Mouse (Mus musculus): ENCODE data around the gene Syna. TPM values are rescaled to one million over a fixed set of nuclear protein-coding genes. Genes with fewer than 3 reads are reported as not detected.

Gene Syna
- polyA plus RNA-seq, 1 experiment from 2014 or later: 0.15 TPM

DNA sequence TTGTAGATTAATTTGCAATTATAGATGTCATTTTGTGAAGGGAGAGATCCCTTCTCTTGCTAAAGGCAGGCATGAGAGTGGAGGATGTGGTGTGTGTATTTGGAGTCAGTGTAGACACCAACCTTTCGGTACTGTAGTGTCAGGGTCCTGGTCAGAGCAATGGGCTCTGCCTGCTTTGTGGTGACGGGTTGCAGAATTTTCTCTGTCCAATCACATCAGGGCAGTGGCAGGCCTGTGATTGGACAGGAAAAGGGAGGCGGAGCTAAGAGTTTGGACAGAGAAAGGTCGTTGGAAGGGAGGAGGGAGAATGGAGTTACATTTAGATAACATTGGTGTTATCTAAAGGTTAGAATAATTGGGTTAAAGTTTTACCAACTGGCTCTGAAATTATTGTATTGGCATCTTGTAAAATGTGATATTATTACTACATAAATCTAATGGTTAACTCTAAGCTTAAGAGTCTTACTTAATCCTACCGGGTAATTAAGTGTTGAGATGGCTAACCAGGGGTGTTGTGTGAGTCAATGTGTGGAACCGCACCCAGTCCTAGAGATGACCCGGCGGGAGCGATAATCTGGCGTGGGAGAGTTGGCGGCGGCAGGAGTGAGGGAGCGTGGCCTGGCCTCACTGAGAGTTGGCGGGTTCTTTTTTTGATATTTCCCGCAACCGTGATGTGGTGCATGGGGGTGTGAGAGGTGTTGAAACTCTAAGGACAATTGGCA, 640 bp upstream of the Syna start:
- WGBS: 82% methylated on average over 16 of the region's 16 CpGs
- H3K4me1 ChIP-seq: peaks cover 5% of the 10 kb centered on the region

DNA sequence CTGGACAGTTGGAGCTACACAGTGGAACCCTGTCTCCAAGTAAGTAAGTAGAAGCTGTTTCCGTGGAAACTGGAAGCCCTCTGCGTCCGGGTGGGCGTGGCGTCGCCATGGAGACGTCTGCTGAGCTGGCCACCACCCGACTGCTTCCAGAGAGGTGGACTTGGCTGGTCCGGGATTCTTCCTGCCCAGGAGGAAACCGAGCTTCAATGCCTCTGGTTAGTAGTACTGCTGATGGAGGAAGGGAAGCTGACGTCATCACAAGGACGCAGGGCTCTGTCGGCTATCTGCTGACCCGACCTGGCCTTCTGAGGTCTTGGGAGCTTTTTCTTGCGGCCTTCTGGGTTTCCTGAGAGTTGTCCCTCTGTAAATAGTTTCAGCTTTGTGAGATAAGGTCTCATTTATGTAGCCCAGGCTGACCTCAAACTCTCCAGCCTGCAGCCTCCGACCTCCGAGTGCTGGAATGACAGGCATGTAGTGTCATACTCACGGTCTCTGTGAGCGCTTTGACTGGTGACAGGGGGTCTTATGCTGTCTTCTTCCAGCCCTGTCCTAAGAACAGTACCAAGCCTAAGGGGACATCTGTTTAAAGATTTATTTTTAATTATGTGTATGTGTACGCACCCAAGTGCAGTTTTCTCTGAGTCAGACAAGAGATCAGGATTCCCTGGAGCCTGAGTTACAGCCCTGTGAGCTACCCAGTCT, 4.4 kb downstream of the Syna start:
- peak overlapping the region; percentile 47 for H3K4me2 ChIP-seq (replicated peaks)
- H3K4me3 ChIP-seq: no peak overlapping the region
- H3K36me3 ChIP-seq: no peaks in the 10 kb centered on the region
- no peaks in the 10 kb centered on the region for H3K9me3 ChIP-seq
- no peaks in the 10 kb centered on the region for H3K27me3 ChIP-seq (replicated peaks)
- H3K4me1 ChIP-seq: peaks cover 26% of the 10 kb centered on the region
- WGBS: 16% methylated on average over 20 of the region's 20 CpGs
- H3K27ac ChIP-seq: no peak overlapping the region
- H3K9ac ChIP-seq: no peak overlapping the region
- ATAC-seq (ENCODE audit: low FRiP score, low read depth): no peak

More for the DNA sequence above, 640 bp upstream of the Syna start:
- no peak overlapping the region for H3K4me3 ChIP-seq
- H3K4me2 ChIP-seq (replicated peaks): no peak overlapping the region
- H3K36me3 ChIP-seq: no peaks in the 10 kb centered on the region
- no peak for ATAC-seq (ENCODE audit: low FRiP score, low read depth)
- H3K9ac ChIP-seq: no peak overlapping the region
- H3K9me3 ChIP-seq: no peaks in the 10 kb centered on the region
- H3K27me3 ChIP-seq (replicated peaks): no peaks in the 10 kb centered on the region
- H3K27ac ChIP-seq: no peak overlapping the region

DNA sequence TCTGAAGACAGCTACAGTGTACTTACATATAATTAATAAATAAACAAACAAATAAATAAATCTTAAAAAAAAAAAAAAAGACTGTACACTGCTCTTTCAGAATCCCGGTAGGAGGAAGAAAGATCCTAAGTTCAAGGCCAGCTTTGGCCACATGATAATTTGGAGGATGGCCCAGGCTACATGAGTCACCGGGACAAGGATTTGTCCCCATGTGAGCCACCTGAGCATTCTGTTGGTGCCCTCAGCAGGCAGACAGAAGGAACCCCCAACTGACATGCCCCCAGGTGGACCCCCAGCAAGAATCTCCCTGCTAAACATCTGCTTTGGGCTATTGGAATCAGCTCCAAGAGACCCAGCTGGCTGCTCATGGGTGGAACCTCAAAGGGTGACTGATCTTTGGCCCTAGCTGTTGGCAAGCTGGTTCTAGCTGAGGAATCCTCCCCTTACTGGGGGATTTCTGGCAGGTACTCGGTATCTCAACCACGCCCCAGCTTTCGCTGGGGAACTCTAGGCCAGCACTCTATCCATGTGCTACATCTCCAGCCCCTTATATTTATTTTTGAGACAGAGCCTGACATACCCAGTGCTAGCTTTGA, 5.9 kb downstream of the Syna start:
- WGBS: 89% methylated on average over 5 of the region's 5 CpGs
- H3K9ac ChIP-seq: no peak overlapping the region
- H3K9me3 ChIP-seq: no peaks in the 10 kb centered on the region
- H3K27ac ChIP-seq: no peak overlapping the region
- no peaks in the 10 kb centered on the region for H3K27me3 ChIP-seq (replicated peaks)
- ATAC-seq (ENCODE audit: low FRiP score, low read depth): no peak
- peaks cover 37% of the 10 kb centered on the region for H3K4me1 ChIP-seq
- no peak overlapping the region for H3K4me2 ChIP-seq (replicated peaks)
- H3K4me3 ChIP-seq: no peak overlapping the region
- H3K36me3 ChIP-seq: no peaks in the 10 kb centered on the region

DNA sequence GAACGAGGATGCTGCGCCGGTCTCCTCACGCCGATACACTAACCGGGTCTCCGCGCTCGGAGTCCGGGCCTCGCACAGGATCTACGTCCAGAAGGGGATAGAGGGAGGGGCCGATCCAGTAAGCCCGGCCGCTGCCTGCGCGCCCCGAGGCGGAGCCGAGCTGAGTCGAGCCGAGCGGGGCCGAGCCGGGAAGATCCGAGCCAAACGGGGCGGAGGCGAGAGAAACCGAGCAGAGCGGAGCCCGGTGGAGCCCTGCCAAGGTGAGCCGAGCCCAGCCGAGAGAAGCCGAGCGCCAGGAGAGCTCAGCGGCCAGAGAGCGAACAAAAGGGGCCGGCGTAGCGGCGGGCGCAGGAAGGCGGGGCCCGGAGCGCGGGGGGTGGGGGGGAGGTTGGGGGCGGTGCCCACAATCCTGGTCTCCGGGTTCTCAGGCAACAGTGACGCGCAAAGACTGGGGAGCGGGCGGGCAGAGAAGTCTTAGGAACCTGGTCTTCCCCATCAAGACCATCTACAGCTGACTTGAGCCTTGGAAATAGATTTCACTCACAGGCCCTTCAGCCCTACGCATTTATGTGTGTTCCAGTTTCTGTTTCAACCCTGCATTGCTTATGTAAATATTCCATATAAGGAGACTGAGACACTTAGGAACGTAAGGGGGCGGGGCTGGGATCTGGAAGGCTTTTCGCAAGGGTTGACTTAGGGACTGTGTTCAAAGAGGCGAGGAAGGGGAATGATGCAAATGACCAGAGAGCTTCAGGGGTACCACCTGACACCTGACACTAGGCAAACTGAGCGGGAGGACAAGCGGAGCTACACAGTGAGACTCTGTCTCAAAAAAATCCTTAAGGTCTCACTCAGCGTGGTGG, 7.6 kb downstream of the Syna start, which contains the start of gene Clip2:
Gene Clip2 (minus strand): TSS at position 325 of the 863 bp plus-strand sequence.
- 1% methylated on average over 61 of the region's 61 CpGs for WGBS
- Histone ChIP-seq H3K4me2 (replicated peaks) (peak within 1 kb of the TSS; percentile 87), H3K27me3 (replicated peaks) (no peaks in the 10 kb centered on the region), H3K27ac (peak within 1 kb of the TSS; percentile 96), H3K4me3 (peak within 1 kb of the TSS; percentile 89), H3K9me3 (no peaks in the 10 kb centered on the region), H3K4me1 (peaks cover 49% of the 10 kb centered on the region), H3K9ac (peak within 1 kb of the TSS; percentile 88), H3K36me3 (no peaks in the 10 kb centered on the region)
- peak; percentile 92 for ATAC-seq (ENCODE audit: low FRiP score, low read depth)

DNA sequence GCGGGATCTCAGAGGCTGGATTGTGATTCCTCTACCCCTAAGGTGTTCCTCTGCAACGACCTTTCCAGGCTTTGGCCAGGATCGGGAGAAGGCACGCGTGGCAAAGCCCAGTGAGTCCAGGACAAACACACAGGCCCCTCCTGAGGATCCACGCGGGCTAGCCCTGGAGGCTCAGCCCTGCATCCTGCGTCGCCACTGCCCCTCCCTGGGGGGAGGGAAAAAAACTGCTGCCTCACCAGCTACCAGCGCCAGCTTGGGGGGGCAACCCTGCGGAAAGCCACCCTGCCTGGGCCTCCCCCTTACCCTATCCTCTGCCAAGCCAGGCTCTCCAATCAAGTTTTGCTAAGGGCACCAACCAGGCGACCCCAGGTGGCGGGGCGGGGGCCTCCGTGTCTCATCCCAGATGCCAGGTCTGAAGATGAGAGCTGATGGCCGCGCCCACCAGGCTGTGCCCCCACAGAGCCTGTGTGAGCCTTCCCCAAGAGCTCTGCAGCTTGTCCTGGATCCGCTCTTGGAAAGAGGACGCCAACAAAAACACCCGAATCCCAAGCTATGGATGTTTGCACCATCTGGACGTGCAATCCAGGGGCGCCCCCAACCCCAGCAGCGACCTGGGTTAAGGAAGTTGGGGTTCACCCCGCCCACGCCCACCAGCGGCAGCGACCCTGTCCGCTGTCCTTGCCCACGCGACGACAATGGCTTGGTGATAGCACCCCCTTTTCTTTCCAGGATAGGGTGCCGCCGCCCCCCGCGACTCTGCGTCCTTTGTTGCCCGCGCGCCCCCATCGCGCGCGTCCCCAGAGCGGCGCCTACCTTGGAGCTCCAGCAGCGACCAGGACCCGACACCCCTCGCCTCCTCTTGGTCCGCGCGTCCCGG, 8.5 kb downstream of the Syna start:
- H3K9ac ChIP-seq: peak overlapping the region; percentile 88
- H3K9me3 ChIP-seq: no peaks in the 10 kb centered on the region
- no peaks in the 10 kb centered on the region for H3K36me3 ChIP-seq
- H3K4me1 ChIP-seq: peaks cover 51% of the 10 kb centered on the region
- no peaks in the 10 kb centered on the region for H3K27me3 ChIP-seq (replicated peaks)
- H3K4me3 ChIP-seq: peak overlapping the region; percentile 89
- peak overlapping the region; percentile 87 for H3K4me2 ChIP-seq (replicated peaks)
- H3K27ac ChIP-seq: peak overlapping the region; percentile 96
- 1% methylated on average over 52 of the region's 52 CpGs for WGBS
- peak; percentile 34 for ATAC-seq (ENCODE audit: low FRiP score, low read depth)

DNA sequence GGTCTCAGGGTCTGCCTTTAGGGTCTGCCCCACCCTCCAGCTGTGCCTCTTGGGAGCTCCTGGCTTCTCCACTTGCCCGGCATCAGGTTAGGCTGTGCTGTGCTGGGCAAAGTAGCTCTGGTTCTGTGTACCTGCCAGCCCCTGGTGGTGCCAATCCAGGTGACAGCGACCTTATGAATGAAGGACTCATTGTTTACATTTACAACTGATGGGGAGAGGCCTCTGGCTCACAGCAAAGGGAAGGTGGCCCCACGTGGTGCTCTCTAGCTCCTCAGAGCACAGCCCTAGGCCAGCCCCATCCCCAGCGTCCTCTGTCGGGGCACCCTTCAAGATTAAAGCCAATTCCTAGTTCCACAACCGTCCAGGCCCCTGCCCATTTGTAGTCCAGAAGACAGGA, 9.1 kb downstream of the Syna start:
- Histone ChIP-seq H3K4me2 (replicated peaks) (peak overlapping the region; percentile 87), H3K27me3 (replicated peaks) (no peaks in the 10 kb centered on the region), H3K4me3 (peak overlapping the region; percentile 89), H3K27ac (no peak overlapping the region), H3K9ac (peak overlapping the region; percentile 88), H3K36me3 (no peaks in the 10 kb centered on the region), H3K4me1 (peaks cover 49% of the 10 kb centered on the region), H3K9me3 (no peaks in the 10 kb centered on the region)
- WGBS: 13% methylated on average over 6 of the region's 6 CpGs
- no peak for ATAC-seq (ENCODE audit: low FRiP score, low read depth)

DNA sequence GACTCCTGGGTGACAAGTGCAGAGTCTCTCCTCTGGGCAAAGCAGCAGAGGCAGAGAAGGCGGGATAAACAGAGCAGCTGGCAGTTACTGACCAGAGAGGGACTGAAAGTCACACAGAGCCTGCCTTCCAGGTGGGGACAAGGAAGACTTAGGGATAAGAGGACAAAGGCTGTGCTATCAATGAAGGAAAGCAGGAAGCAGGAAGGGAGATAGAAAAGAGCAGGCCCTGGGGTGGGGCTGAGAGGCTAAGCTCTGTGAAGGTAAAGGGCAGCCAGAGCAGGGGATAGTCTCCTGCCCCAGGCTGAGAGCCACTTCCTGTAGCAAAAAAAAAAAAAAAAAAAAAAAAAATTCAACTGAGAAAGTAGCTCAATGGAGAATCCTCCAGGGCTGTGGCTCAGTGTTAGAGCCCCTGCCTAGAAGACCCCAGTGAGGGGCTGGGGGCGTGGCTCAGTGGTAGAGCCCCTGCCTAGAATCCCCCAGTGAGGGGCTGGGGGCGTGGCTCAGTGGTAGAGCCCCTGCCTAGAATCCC, 10.3 kb downstream of the Syna start:
- Histone ChIP-seq H3K36me3 (no peaks in the 10 kb centered on the region), H3K4me2 (replicated peaks) (peak overlapping the region; percentile 87), H3K27ac (no peak overlapping the region), H3K4me3 (no peak overlapping the region), H3K9me3 (no peaks in the 10 kb centered on the region), H3K4me1 (peaks cover 38% of the 10 kb centered on the region), H3K9ac (no peak overlapping the region), H3K27me3 (replicated peaks) (no peaks in the 10 kb centered on the region)
- WGBS: 98% methylated on average over 3 of the region's 3 CpGs
- no peak for ATAC-seq (ENCODE audit: low FRiP score, low read depth)

DNA sequence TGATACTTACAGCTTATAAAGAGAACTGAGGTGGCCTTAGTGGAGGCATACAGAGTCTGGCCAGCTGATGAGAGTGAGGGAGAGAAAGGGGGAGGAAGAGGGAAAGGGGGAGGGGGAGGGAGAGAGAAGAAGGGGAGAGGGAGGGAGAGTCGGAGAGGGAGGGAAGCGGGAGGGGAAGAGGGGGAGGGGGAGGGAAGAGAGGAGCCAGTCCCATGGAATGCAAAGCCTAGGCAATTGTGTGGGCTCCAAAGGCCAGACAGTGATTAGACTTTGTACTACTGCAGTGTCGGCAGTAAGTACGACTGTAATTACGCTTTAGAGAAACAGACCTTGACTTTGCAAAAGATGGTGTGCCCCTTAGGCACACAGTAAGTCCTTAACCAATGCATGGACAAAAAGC, 11.7 kb downstream of the Syna start:
- Histone ChIP-seq H3K4me1 (peaks cover 38% of the 10 kb centered on the region), H3K9ac (no peak overlapping the region), H3K4me3 (no peak overlapping the region), H3K36me3 (peaks cover 4% of the 10 kb centered on the region; the same call in 1 of the 2 replicates), H3K27ac (no peak overlapping the region), H3K4me2 (replicated peaks) (peak overlapping the region; percentile 30; the same call in 1 of the 2 replicates), H3K9me3 (no peaks in the 10 kb centered on the region), H3K27me3 (replicated peaks) (no peaks in the 10 kb centered on the region)
- no peak for ATAC-seq (ENCODE audit: low FRiP score, low read depth)
- WGBS: 63% methylated on average over 5 of the region's 5 CpGs

DNA sequence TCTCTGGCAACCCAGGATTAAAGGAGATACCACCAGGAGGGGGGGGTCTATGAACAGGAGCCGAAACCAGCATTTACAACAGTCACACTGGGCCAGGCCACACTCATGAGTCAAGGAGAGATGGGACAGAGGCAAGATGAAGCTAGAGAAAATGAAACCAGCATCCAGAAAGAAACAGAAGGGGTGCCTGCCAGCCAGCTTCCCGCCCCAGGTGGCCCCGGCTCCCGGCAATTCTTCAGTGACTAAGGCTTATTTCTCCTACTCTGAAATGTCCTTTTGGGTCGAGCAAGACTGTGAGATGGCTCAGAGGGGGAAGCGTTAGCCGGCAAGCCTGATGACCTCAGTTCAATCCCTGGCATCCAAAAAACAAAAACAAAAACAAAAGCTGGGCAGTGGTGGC, 13.2 kb downstream of the Syna start:
- no peak overlapping the region for H3K9ac ChIP-seq
- ATAC-seq (ENCODE audit: low FRiP score, low read depth): no peak
- H3K27me3 ChIP-seq (replicated peaks): no peaks in the 10 kb centered on the region
- peaks cover 37% of the 10 kb centered on the region for H3K4me1 ChIP-seq
- H3K4me2 ChIP-seq (replicated peaks): no peak overlapping the region
- no peak overlapping the region for H3K4me3 ChIP-seq
- H3K27ac ChIP-seq: no peak overlapping the region
- peaks cover 4% of the 10 kb centered on the region; the same call in 1 of the 2 replicates for H3K36me3 ChIP-seq
- 87% methylated on average over 7 of the region's 7 CpGs for WGBS
- H3K9me3 ChIP-seq: no peaks in the 10 kb centered on the region

DNA sequence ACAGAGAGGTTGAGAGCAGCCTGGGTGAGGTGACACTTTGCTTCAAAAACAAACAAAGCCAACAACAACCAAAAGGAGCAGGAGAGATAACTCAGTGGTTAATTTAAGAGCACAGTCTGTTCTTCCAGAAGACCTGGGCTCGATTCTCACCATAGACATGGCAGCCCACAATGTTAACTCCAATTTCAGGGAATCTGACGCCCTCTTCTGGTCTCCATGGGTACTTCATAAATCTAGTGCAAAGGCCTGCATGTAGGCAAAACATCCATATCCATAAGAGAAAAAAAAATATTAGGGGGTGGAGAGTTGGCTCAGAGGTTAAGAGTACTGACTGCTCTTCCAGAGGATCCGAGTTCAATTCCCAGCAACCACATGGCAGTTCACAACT, 14.7 kb downstream of the Syna start:
- peaks cover 4% of the 10 kb centered on the region; the same call in 1 of the 2 replicates for H3K36me3 ChIP-seq
- no peaks in the 10 kb centered on the region for H3K27me3 ChIP-seq (replicated peaks)
- WGBS: 59% methylated on average over 3 of the region's 3 CpGs
- no peak overlapping the region for H3K9ac ChIP-seq
- H3K9me3 ChIP-seq: no peaks in the 10 kb centered on the region
- H3K4me2 ChIP-seq (replicated peaks): no peak overlapping the region
- peaks cover 40% of the 10 kb centered on the region for H3K4me1 ChIP-seq
- H3K27ac ChIP-seq: no peak overlapping the region
- ATAC-seq (ENCODE audit: low FRiP score, low read depth): no peak
- H3K4me3 ChIP-seq: no peak overlapping the region
